Mouse (Mus musculus) brain, embryonic 14.5 days (tissue): Measurements from ENCODE around the gene Get4.

Experiments used
- CTCF ChIP-seq: fragments of 200-500 bp; IDR thresholded peaks from 2 replicates; pipeline ENCODE4 v1.5.1; 2012; ENCODE audit warnings: inconsistent platforms, mild to moderate bottlenecking, moderate library complexity, borderline replicate concordance; ENCODE audit not compliant: insufficient read depth, insufficient read length; ENCODE audit errors: extremely low read depth
- POLR2A ChIP-seq: fragments of 200-500 bp; IDR thresholded peaks from 2 replicates; pipeline ENCODE4 v1.6.1; 2012; ENCODE audit warnings: mild to moderate bottlenecking, inconsistent platforms, borderline replicate concordance; ENCODE audit not compliant: poor library complexity, insufficient read depth, insufficient read length, severe bottlenecking; ENCODE audit errors: extremely low read depth

DNA sequence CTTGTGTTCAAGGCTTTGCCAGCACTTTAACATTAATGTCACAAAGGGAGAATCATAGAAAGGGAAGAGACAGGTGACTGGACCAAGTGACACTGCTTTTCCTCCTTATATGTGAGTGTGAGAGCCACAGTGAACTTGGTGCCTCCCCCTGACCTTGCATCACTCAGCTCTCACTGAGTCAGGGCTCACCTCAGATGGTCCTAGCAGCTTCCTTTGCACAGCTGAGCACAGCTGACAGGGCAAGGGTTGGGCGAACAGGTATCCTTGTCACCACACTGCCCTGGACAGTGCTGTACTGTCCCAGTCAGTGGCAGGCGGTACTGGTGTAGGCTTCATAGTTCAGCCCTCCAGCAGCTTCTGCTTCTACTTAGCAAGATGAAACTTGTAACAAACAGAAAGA, 24.5 kb upstream of the Get4 start:
- TF ChIP-seq POLR2A (no peak), CTCF (no peak)
